Mouse (Mus musculus) liver, embryonic 15.5 days (tissue): Measurements from ENCODE around the gene Fbxl7. TPM values are rescaled to one million over a fixed set of nuclear protein-coding genes. Genes with fewer than 3 reads are reported as not detected.

Experiments
- ATAC-seq: fragments of 200-750 bp; cut with Nextera tagmentation; 2 replicates; pipeline ENCODE4 v1.8.0; 2017; ENCODE audit warnings: moderate number of reproducible peaks, mild to moderate bottlenecking, moderate library complexity; ENCODE audit not compliant: insufficient read depth
- H3K27ac ChIP-seq: fragments of 300-500 bp; sonication (generic); replicated peaks from 2 replicates; pipeline ENCODE4 v1.5.1; 2015; ENCODE audit warnings: mild to moderate bottlenecking, inconsistent platforms
- H3K27me3 ChIP-seq: fragments of 300-500 bp; sonication (generic); 2 replicates; pipeline ENCODE4 v1.6.1; 2015; ENCODE audit warnings: mild to moderate bottlenecking, inconsistent platforms
- H3K36me3 ChIP-seq: fragments of 300-500 bp; sonication (generic); replicated peaks from 2 replicates; pipeline ENCODE4 v1.6.1; 2015; ENCODE audit warnings: moderate library complexity, mild to moderate bottlenecking, inconsistent platforms
- H3K4me1 ChIP-seq: fragments of 300-500 bp; sonication (generic); replicated peaks from 2 replicates; pipeline ENCODE4 v1.6.1; 2015; ENCODE audit warnings: inconsistent platforms
- H3K4me2 ChIP-seq: fragments of 300-500 bp; sonication (generic); 2 replicates; pipeline ENCODE4 v1.6.1; 2015; ENCODE audit warnings: moderate library complexity, mild to moderate bottlenecking, inconsistent platforms
- H3K4me3 ChIP-seq: fragments of 300-500 bp; sonication (generic); replicated peaks from 2 replicates; pipeline ENCODE4 v1.5.1; 2015; ENCODE audit warnings: mild to moderate bottlenecking, inconsistent platforms
- H3K9ac ChIP-seq: fragments of 300-500 bp; sonication (generic); 2 replicates; pipeline ENCODE4 v1.6.1; 2015; ENCODE audit warnings: moderate library complexity, mild to moderate bottlenecking, inconsistent platforms
- H3K9me3 ChIP-seq: fragments of 300-500 bp; sonication (generic); replicated peaks from 2 replicates; pipeline ENCODE4 v1.6.1; 2016; ENCODE audit warnings: inconsistent platforms
- WGBS: fragments of 180-500 bp; shearing (Covaris S2); methylation state at CpG from one replicate; pipeline ENCODE4 v1.1.7; 2015; ENCODE audit warnings: mixed read lengths; ENCODE audit not compliant: insufficient replicate concordance; 5-methylcytosine and 5-hydroxymethylcytosine counted together
- polyA plus RNA-seq: library from polyadenylated mRNA; unstranded; fragments of >200 nt; fragmentation: Nextera tagmentation; extraction: Ambion mirVana; gene quantifications from 2 replicates; pipeline ENCODE4 v1.2.1, GENCODE M21; 2015

Fbxl7 gene
- polyA plus RNA-seq, 1 experiment from 2014 or later: 0.67 TPM

DNA sequence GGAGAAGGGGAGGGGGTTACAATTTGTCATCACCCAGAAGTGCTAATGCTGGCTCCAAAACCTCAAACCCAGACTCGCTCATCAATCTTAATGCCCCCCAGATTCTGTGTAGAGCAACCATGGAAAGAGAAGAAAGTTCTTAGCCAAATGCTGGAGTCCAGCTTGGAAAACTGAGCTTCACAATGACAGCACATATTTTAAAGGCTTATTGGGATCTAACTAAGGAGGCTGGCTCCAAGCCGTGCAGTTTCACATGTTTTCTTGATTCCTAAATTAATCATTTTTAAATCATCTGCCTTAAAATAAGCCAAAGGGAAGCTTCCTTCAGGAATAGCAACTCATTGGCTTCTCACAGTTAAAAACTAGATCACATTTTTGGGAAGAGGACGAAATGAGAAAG lies 82.5 kb downstream of the Fbxl7 start:
- Histone ChIP-seq H3K27me3 (no peaks in the 10 kb centered on the region), H3K4me1 (no peaks in the 10 kb centered on the region), H3K9ac (no peak overlapping the region), H3K9me3 (no peaks in the 10 kb centered on the region), H3K27ac (no peak overlapping the region), H3K4me3 (no peak overlapping the region), H3K36me3 (no peaks in the 10 kb centered on the region), H3K4me2 (no peak overlapping the region)
- no peak for ATAC-seq
- 64% methylated on average over 3 of the region's 3 CpGs for WGBS

GRCm38 (mm10) chr15:26809569-26809968 lies 85.8 kb downstream of the Fbxl7 start:
- no peak for ATAC-seq
- WGBS: 50% methylated on average over 3 of the region's 3 CpGs
- Histone ChIP-seq H3K27ac (no peak overlapping the region), H3K4me2 (no peak overlapping the region), H3K9ac (no peak overlapping the region), H3K4me1 (no peaks in the 10 kb centered on the region), H3K27me3 (no peaks in the 10 kb centered on the region), H3K36me3 (no peaks in the 10 kb centered on the region), H3K4me3 (no peak overlapping the region), H3K9me3 (no peaks in the 10 kb centered on the region)

DNA sequence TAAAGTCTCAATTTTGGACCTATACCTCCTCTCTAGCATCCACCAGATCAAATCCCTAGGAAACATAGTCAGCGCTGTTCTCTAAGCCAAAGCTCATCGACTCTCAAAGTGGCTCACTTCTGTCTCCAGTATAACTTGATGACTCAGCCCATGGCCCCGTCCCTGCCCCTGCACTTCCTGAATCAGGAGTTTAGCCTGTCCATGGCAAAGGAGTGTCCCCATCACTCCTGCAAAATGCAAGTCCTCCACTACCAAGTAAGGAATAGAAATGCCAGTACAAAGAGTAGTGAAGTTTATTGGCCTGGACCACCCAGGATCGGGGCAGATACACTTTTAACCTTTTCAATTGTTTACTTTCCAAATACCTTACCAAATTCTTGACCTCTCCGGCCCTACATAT lies 91.3 kb downstream of the Fbxl7 start:
- no peak overlapping the region for H3K4me3 ChIP-seq
- H3K9me3 ChIP-seq: no peaks in the 10 kb centered on the region
- no peaks in the 10 kb centered on the region for H3K27me3 ChIP-seq
- H3K9ac ChIP-seq: no peak overlapping the region
- H3K4me2 ChIP-seq: no peak overlapping the region
- H3K4me1 ChIP-seq: no peaks in the 10 kb centered on the region
- 41% methylated on average over 5 of the region's 5 CpGs for WGBS
- H3K36me3 ChIP-seq: no peaks in the 10 kb centered on the region
- H3K27ac ChIP-seq: no peak overlapping the region
- no peak for ATAC-seq

DNA sequence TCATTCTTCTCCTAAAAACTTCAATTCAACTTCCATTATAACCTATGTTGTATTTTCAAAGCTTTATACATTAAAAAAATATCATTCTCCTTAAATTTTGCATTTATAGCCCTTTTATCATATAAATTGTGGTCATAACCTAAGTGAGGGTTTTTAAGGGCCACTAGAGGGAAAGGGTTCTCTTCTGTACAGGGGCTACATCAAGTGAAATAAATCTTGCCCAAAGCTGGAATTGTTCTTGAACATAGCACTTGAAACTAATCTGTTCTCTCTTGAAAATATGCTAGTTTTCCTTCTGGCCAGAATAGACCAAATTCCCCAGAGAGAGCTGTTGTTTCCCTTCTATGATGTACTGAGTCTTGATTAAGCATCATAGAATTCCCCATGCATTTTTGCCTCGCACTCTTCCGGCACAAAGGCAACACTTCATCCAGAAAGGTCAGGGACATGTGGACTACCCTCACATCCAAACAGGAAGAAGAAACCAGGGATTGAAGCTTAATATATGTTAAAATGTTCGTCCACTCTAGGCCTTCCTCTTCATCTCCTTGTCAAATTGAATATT lies 95.8 kb downstream of the Fbxl7 start:
- Histone ChIP-seq H3K27me3 (no peaks in the 10 kb centered on the region), H3K9me3 (no peaks in the 10 kb centered on the region), H3K36me3 (no peaks in the 10 kb centered on the region), H3K9ac (no peak overlapping the region), H3K27ac (no peak overlapping the region), H3K4me1 (no peaks in the 10 kb centered on the region), H3K4me2 (no peak overlapping the region), H3K4me3 (no peak overlapping the region)
- no peak for ATAC-seq
- 44% methylated on average over 3 of the region's 3 CpGs for WGBS

GRCm38 (mm10) chr15:26795937-26796336 lies 99.4 kb downstream of the Fbxl7 start:
- H3K9me3 ChIP-seq: no peaks in the 10 kb centered on the region
- WGBS: 45% methylated on average over 2 of the region's 2 CpGs
- ATAC-seq: no peak
- H3K4me1 ChIP-seq: no peaks in the 10 kb centered on the region
- no peaks in the 10 kb centered on the region for H3K36me3 ChIP-seq
- no peaks in the 10 kb centered on the region for H3K27me3 ChIP-seq
- H3K9ac ChIP-seq: no peak overlapping the region
- no peak overlapping the region for H3K27ac ChIP-seq
- H3K4me3 ChIP-seq: no peak overlapping the region
- H3K4me2 ChIP-seq: no peak overlapping the region

- Histone ChIP-seq H3K4me3 (no peak overlapping the region), H3K9ac (no peak overlapping the region), H3K27ac (no peak overlapping the region), H3K27me3 (no peaks in the 10 kb centered on the region), H3K36me3 (no peaks in the 10 kb centered on the region), H3K4me2 (no peak overlapping the region), H3K9me3 (no peaks in the 10 kb centered on the region), H3K4me1 (no peaks in the 10 kb centered on the region)
- 48% methylated on average over 6 of the region's 6 CpGs for WGBS
- no peak for ATAC-seq
Observed at GRCm38 (mm10) chr15:26795518-26795917, 99.9 kb downstream of the Fbxl7 start.

GRCm38 (mm10) chr15:26787148-26787547 lies 108.2 kb downstream of the Fbxl7 start:
- Histone ChIP-seq H3K4me1 (no peaks in the 10 kb centered on the region), H3K27ac (no peak overlapping the region), H3K36me3 (no peaks in the 10 kb centered on the region), H3K9me3 (no peaks in the 10 kb centered on the region), H3K27me3 (no peaks in the 10 kb centered on the region), H3K9ac (no peak overlapping the region), H3K4me3 (no peak overlapping the region), H3K4me2 (no peak overlapping the region)
- no peak for ATAC-seq
- 60% methylated on average over 6 of the region's 6 CpGs for WGBS

DNA sequence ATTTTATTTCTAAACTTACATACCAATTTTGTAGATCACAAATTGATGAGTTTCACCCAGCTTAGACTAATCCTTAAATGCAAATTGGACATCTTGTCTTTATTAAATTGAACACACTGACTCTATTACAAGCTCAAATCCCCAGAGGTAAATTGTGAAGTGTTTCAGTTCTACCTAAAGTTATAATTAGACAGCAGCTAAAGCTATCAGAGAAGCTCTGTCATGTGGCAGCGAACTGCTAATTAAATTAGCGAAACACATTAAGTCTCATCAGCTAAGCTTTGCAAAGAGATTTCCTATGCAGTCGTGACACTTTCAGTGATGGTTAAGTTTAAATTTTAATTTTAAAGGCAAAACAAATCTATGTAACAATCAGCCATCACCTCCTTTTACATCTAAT lies 114.8 kb downstream of the Fbxl7 start:
- Histone ChIP-seq H3K36me3 (no peaks in the 10 kb centered on the region), H3K4me2 (no peak overlapping the region), H3K4me1 (no peaks in the 10 kb centered on the region), H3K9ac (no peak overlapping the region), H3K9me3 (no peaks in the 10 kb centered on the region), H3K27me3 (no peaks in the 10 kb centered on the region), H3K27ac (no peak overlapping the region), H3K4me3 (no peak overlapping the region)
- no peak for ATAC-seq
- 72% methylated on average over 3 of the region's 3 CpGs for WGBS

GRCm38 (mm10) chr15:26779129-26779528 lies 116.3 kb downstream of the Fbxl7 start:
- H3K4me2 ChIP-seq: no peak overlapping the region
- no peaks in the 10 kb centered on the region for H3K36me3 ChIP-seq
- no peaks in the 10 kb centered on the region for H3K9me3 ChIP-seq
- 38% methylated on average over 4 of the region's 4 CpGs for WGBS
- no peaks in the 10 kb centered on the region for H3K27me3 ChIP-seq
- H3K27ac ChIP-seq: no peak overlapping the region
- H3K4me3 ChIP-seq: no peak overlapping the region
- H3K4me1 ChIP-seq: no peaks in the 10 kb centered on the region
- ATAC-seq: no peak
- no peak overlapping the region for H3K9ac ChIP-seq

DNA sequence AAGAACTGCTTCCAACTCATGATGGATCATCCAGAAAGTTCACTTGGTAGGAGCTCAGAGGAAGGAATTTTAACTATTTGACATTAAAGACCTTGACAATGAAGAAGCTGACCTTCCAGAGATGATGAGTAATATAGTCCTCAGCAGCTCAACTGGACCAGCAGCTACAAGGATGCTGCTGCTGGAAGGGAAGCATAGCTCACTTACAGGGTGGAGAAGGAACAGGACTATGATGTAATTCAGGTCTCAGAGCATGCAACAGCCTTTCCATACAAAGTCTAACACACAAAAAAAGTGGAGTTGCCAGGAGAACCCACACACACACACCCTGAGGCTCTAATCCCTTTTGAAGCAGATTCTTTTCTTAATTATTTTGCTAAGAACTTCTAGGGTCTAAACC lies 119.7 kb downstream of the Fbxl7 start:
- Histone ChIP-seq H3K9me3 (no peaks in the 10 kb centered on the region), H3K4me3 (no peak overlapping the region), H3K27ac (no peak overlapping the region), H3K4me1 (no peaks in the 10 kb centered on the region), H3K36me3 (no peaks in the 10 kb centered on the region), H3K9ac (no peak overlapping the region), H3K4me2 (no peak overlapping the region), H3K27me3 (no peaks in the 10 kb centered on the region)
- no peak for ATAC-seq

DNA sequence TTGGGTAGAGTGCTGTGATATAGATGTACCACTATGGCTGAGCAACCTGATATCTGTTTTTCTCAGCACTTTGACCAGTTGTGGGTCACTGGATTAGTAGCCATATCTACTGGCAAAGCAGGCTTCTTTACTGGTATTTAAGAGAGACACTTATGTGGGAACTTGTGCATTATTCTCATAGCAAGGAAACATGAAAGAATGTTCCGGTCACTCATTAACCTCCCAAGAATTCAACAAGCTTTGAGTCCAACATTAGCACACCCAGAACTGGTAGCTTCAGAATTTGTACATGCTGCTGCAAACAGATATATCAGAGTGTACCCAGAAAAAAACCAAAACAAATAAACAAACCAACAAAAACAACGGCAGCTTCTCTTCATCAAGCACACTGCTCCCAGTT lies 120.5 kb downstream of the Fbxl7 start:
- no peak for ATAC-seq
- Histone ChIP-seq H3K4me3 (no peak overlapping the region), H3K27me3 (no peaks in the 10 kb centered on the region), H3K9me3 (no peaks in the 10 kb centered on the region), H3K27ac (no peak overlapping the region), H3K4me2 (no peak overlapping the region), H3K9ac (no peak overlapping the region), H3K36me3 (no peaks in the 10 kb centered on the region), H3K4me1 (no peaks in the 10 kb centered on the region)
- 74% methylated on average over 2 of the region's 2 CpGs for WGBS

- ATAC-seq: no peak
- Histone ChIP-seq H3K4me2 (no peak overlapping the region), H3K4me3 (no peak overlapping the region), H3K9me3 (no peaks in the 10 kb centered on the region), H3K9ac (no peak overlapping the region), H3K27me3 (no peaks in the 10 kb centered on the region), H3K4me1 (no peaks in the 10 kb centered on the region), H3K27ac (no peak overlapping the region), H3K36me3 (no peaks in the 10 kb centered on the region)
- 66% methylated on average over 4 of the region's 4 CpGs for WGBS
Observed at GRCm38 (mm10) chr15:26761651-26762050, 133.7 kb downstream of the Fbxl7 start.
